Mouse (Mus musculus): ENCODE results near the gene Zfp949.

DNA sequence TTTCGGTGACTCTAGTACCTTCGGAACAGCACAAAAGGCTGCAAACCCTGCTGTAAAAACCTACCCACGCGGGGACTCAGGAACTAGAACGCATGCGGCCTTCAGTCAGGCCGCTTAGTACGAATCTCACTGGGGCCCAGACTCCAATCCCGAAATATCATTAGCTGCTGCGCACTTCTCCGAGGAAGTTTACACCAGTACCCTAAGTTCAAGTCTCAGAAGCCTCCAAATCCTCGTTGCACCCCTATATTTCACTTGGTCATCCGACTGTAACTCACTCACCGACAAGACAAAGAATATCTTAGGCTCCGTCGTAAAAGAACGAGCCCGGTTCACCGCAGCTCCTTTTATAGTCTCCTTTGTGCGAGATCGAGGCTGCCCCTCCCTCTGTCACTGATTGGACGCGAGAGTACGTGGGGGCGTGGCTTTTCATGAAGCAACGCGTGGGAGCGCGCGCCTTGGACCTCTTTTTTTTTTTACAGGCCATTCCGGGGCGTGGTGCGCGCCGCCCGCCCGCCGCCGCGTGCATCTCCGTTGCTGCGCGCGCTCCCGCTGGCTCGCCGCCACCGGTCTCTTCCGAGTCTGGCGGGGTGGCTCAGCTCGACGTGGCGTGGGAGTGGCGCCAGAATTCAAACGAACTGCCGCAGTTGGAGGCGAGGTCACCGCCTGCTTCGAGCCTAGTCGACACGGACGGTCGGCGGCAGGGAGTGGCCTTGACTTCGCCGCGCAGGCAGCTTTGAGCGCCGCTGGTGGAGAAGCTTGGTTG, 25.1 kb upstream of the Zfp949 start:
- TF ChIP-seq POLR2A (IDR thresholded peaks at IDR 0.05; ENCODE audit: low read depth, low read length) (peak; percentile 85), CTCF (IDR thresholded peaks at IDR 0.05; ENCODE audit: extremely low read depth, insufficient read length, insufficient replicate concordance, low read depth, low read length) (no peak)
